Mouse (Mus musculus): ENCODE measurements at regions not wholly inside any gene's neighbourhood (a gene's known extent, or its start where the extent isn't known, plus 50 kb on each side); places are given as distances from the start of the nearest gene placed in this dataset.

DNA sequence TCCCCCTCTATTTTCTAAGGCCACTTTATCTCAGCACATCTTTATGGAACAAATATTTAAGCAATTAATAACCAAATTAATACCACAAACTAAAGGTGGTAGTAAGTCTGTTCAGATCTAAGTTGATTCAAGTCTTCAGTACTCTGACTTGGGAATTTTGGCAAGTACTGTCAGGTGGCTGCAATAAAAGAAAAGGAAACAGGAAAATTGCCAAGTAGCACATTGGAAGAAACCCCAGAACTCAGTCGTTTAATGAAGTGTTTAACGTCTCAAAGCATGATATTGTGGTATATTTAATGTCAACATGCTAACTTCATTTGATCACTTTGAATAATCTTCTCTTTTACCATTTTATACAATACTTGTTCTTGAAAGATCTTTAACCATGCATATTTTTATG is 142.2 kb downstream of the Gm11146 start:
- no peak for DNase-seq (ENCODE audit: low spot score)

DNA sequence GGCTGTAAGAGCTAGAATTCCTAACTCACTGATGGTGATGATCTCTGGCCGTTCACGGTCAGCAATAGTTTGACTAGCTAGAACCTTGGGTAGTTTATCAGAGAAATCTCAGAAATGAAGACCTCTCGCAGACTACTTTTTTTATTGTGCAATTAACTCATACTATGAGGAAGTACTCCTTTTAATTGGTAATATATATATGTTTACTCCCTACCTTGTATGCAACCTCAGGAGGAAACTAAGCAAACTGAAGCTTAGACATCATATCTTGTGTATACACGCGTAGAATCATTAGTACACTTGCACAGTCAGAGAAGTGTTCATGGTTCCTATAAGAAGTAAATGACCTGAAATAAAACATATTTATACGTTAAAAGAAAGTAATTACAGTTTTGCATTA is 157.2 kb downstream of the Gm11146 start:
- no peak for DNase-seq (ENCODE audit: low spot score)

DNA sequence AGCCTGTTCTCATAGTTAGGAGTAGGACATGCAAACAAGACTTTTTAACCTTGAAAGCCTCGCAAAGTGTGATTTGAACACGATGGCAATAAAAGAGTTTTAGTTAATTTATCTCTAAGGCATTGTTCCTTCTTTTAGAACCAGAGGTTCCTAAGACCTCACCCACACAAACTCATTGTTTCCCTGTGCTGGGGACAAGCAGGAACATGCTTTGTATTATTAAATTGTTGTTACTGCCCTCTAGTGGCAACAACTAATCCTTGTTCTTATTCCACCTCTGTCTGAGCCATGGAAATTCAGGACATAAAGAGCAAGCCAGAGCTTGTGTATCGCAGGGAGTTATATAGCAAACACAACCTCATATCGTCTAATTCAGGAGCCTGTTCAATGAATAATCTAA is 157.9 kb downstream of the Gm11146 start:
- peak; percentile 15 for DNase-seq (ENCODE audit: low spot score)

DNA sequence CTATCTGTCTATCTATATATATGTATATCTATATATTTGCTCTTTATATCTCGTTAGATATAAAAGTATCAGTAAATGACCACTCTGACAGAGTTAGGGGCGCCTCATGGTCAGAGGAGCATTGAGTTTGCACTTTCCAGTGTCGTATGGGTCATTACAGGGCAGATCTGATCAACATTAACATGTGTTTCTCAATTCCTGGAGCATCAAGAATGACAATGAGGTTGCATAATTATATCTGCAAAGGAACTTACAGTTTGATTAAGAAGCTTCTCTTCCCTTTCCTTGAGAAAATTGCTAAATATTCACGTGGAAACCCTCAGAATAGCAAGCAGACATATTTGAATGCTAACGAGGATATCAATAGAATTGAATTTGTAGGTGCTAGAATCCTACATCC is 158.6 kb downstream of the Gm11146 start:
- no peak for DNase-seq (ENCODE audit: low spot score)

DNA sequence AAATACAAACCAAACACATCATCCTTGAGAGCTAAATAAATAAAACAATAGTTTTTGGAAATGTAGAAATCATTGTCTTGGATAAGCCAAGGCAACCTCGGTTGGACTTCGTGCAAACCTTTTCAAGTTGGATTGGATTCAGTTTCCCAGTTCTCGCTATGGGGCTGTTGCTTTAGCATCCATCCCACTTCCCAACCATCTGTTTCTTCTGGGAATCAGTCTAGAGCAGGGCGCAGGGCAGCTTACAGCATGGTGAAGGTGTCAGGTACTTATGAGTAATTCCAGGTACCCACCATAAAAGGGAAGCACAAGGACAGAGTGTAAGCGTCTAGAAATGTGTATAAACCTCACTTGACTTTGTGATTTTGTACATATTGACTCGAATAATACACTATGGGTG is 159.0 kb downstream of the Gm11146 start:
- no peak for DNase-seq (ENCODE audit: low spot score)

DNA sequence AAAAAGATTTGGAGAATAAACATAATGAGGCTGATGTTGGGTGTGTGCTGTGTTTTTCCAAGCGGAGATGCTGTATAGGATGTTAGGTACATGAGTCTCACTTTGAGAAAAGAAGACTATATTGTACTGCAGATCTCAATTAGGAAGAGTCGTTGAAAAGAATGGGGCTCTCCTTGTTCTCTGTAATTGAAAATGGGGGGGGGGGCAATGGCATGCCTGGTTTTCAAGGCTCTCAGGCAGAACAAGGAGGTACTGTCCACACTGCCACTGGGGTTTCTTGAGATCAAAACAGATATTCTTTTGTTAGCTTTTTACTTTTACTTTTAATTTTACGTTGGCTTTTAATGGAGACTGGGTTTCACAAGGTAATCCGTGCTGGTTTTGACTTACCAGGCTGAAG is 170.5 kb downstream of the Gm11146 start:
- no peak for DNase-seq (ENCODE audit: low spot score)

DNA sequence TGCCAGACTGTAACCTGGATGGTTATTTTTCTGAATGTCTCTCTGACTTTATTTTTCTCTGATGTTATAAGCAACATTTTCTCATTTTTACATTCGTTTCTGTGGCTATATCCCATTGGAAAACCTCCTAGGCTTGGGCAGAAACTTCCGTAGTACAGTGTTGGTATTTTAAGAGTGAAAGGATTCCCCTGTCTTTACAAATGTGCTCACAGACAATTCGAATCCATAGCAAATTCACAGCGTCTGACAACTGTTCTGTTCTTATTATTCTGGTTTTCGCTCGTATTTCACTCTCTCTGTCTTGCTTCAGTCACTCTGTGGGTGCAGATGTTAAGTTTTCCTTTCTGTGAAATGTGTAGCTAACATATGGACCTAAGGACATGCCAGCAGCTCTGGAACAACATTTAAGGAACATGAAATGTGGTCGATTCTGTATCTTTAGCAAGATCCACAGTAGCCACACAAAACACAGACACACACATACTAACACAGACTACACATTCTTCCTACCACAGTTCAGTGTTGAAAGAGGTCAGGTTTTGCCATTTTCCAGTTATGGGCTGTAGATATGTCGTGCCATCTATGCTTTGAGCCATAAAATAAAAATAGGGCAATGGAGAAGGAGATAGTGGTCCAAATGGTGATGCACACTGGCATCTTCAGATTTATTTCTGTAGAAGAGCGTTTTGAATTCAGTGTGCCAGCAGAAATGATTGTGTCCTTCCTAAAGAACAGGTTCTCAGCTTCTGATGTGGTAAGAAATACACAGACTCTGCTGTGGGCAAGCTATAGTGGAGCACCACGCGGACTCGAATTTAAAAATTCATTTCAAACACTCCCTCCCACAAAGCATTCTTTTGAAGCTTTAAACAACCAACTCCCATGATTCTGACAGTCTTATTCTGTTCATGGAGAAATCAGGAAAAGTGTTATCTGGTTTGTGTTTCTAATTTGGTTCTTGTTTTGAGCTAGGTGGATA is 179.2 kb downstream of the Gm11146 start:
- DNase-seq (ENCODE audit: low spot score): no peak

DNA sequence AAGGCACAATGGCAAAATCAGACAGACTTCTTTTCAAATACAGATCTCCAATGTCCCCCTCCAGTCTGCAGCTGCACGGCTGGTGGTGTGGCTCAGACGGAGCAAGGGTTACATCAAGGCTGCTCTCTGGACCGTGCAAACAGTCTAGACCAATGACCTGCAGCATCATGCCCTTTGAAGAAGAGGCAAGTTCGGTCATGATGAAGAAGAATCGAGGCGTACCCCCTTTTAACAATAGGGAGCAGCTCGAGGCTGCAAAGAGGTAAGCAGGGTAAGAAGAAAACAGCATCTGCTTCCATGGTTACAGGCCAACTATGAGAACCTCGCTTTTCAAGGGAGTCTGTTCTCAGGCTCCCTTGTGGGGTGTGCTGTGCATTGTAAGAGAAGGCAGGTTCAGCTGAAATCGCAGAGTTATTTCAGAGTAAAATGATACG is 180.3 kb downstream of the Gm11146 start:
- DNase-seq (ENCODE audit: low spot score): no peak

DNA sequence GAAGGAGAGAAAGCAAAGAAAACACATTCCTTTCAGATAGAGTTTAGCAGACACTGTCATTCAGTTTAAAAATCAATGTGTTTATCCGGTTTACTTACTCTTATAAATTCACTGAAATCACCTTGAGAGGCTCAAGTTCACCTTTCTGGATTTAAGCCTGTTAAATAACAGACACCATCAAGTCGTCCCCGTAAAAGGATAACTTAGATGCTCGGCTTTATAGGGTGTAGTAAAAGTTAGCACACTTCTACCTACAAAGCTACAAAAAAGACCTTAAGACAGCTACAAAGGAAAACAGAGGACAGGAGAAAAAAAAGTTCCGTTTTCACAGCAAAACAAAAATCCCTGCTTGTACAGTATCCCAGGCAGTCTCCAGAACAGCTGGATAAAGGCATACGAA is 180.9 kb downstream of the Gm11146 start:
- no peak for DNase-seq (ENCODE audit: low spot score)

DNA sequence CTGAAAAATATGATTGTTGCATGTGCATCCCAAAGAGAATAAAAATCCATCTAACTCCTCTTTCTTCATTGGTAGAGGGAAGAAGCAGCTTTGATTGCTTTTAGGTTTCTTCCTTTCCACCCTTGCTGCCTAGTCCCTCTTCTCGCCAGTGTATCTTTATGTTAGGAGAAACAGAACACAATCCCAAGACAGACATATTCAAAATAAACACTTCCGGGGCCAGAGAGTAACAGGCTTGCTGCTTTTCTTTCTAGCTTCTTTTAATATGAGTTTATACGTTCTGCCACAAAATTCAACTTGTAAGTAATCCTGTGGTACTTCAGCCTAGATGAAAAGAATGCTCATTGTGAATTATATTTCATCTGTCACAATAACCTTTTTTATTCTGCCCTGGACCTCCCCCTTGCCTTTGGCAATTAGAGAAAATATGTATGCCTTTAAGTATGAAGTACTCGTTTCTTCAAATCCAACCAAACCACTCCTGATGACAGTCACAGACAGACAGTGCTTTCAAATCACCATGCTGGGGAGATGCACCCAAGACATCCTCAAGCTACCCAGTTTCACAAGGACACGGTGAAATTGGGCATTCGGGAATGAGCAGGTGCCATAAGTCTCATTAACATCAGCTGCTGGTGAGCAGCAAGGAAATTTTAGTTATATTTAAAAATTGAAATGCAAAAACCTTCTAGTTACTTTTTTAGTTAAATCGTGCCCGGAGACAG is 181.6 kb downstream of the Gm11146 start:
- DNase-seq (ENCODE audit: low spot score): no peak

DNA sequence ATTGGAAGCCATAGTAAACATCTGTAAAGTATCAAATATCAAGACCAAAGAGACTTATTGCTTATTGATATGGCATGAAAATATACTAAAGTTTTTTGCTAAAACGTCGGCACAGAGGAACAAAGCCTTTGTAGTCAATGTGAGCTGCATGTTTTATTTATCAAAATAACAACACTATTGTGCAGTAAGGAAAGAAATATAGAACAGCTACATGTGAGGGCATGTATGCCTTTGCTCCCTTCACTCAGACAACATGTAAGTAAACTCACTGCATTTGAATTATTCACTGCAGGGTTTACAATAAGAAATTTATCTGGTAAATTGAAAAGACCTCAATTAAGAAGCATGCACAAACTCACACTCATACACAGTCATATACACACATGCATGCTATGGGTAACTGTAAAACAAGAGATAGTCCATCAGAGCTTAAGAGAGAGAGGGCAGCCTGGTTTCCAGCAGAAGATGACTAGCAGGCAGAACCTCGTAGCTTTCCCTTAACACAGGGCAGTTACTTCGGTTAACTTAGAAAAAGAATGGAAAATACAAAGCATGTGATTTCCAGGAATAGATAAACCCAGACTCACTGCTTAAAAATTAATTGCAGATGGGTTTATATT is 182.7 kb downstream of the Gm11146 start:
- DNase-seq (ENCODE audit: low spot score): no peak

DNA sequence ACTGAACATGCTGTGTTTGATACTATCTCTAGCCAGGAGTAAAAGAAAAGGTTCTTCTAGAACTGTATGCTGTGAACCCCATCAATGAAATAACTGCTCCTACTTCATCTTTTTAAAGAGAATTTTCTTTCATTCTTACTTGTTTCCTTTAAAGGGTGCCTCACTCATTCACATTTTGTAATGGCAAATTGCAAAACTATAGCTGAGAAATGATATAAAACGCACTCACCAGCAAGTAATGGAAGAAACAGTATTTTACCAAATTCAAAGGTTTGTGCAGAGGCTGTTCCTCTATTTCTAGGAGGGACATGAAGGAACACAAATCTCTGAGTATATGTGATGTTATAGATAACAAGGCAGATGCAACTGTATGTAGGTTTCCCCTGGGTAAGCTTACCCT is 183.4 kb downstream of the Gm11146 start:
- DNase-seq (ENCODE audit: low spot score): no peak

DNA sequence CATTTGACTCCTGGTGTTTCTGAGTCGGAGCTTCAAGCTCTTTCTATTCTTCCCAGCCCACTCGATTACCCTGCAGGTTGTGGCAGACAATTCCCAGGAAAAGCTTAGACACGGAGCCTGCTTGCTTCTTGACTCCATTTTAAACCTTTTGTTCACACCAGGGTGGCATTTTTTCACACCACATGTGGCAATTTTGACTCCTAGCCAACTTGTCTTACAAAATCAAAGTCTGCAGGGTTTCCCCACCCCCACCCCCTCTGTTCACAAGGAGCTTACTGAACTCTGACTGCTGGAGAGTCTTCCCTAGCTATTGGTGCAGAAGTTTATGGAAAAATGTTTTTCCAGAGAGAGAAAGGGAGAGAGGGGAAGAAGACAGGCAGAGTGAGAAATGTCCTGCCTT is 184.1 kb downstream of the Gm11146 start:
- DNase-seq (ENCODE audit: low spot score): no peak

DNA sequence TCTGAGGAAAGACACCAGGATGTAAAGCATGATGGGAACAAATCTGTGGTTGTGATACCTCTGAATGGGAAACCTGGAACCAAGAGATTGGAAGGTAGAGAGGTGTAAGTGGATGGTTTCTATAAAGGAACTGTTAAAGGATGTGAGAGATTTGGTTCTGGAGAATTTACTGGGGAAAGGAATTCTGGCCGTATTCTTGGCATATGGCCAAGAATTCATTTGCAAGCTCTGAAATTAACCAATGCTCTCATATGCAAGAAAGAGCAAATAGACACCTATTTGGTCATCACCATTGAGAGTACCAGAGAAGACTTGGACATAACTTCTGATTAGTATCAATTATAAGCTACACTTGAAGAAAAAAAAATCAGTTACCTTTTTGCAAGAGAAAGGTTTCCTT is 187.3 kb downstream of the Gm11146 start:
- DNase-seq (ENCODE audit: low spot score): no peak

DNA sequence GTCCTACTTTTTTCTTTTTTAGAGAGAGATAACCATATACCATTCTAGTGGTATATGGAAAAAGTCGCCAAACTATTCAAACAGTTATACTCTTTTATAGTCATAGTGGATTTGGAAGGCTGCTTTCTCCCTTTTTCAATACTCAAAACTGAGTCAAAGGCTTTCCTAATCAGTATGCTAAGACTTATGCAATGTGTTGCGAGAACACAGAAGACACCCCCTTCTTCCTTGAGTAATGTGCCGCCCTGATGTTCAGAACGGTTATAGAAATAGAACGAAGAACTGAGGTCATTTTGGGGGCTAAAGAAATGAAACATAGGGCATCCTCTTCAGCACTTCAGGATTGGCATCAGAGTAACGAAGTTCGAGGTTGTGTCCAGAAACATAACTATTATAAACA is 192.7 kb downstream of the Gm11146 start:
- DNase-seq (ENCODE audit: low spot score): no peak

DNA sequence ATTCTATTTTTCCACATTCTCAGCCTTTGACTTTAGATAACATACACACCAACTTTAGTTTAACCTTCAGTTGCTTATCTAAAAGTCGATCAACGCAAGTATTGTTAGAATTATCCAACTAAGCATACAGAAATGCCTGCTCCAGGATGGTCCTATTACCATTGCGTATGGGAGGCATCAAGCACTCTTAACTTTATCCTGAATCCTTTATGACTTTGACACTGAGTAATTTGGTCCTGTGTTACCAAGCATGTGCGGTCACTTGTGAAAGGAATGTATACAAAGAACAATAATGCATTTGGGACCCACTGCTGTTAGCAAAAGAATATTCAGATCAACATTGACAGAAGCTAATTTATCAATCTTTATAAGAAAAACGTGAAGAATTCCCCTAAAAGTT is 194.9 kb downstream of the Gm11146 start:
- no peak for DNase-seq (ENCODE audit: low spot score)

DNA sequence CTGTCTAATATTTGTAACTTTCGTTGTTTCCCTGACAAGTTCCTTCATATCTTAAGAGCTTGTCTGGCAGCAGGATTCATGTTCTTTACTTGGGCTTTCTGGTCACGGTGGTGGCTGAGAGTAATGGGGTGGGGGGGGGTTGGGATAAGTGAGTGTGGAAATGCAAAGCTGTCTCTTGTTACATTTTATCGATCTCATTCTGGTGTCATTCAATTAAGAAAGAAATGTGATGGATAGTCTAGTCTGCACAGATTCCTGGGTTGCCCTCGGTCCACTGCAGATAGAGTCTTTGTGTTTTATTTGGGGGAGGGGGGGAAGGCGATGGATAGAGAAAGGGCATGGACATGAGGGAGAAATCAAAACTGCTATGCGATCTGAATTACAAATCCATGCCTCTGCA is 196.0 kb downstream of the Gm11146 start:
- no peak for DNase-seq (ENCODE audit: low spot score)

DNA sequence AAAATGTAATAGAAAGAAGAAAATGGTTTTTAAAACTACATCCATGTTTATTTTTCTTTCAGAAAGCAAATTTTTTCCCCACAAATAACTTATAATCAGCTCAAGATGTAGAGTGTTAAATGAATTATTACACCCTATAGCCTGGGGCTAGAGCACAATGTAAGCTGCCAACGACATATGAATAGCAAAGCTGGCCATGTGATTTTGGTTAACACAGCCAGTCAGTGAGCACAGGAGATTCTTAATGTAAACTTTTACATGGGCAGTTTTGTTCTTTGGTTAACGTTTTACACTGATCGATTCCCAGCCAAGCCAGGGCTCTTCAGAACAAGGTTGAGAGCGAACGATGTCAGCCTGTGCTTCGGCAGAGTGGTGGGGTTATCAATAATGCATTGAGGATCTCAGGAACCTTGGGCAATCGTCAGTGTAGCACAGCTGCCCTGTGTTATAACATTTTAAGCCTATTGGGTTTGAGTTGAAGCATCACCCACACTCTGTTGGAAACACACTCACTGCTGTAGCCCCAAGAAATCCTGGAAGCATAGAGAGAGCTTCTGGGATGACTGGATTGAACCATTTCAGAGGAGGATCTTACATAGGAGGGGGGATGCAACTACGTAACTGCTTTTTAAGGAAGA is 196.6 kb downstream of the Gm11146 start:
- DNase-seq (ENCODE audit: low spot score): no peak

DNA sequence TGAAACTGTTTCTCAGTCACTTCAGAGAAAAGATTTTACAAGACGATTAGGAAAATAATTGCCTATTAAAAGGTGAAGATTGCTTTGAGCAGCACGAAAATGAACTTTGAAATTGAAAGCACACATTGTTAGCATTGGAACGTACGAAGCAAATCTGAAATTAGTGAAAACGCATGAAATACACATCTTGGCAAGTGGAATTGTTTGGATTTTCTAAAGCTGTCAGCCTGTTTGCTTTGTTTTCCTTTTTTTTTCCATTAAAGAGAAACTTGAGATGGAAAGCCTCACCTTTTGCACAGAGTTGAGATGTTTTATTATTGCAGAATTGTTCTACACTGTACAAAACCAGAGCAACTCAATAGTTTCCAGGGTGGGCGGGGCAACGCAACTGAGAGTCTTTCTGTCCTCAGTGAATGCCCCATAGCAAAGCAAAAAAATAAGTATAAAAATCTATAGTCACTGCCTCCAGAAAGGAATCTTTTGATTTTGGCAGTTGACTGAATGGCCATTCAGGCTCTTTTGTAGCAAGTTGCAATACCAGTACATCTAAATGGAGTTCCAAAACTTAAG is 199.1 kb downstream of the Gm11146 start:
- DNase-seq (ENCODE audit: low spot score): no peak

DNA sequence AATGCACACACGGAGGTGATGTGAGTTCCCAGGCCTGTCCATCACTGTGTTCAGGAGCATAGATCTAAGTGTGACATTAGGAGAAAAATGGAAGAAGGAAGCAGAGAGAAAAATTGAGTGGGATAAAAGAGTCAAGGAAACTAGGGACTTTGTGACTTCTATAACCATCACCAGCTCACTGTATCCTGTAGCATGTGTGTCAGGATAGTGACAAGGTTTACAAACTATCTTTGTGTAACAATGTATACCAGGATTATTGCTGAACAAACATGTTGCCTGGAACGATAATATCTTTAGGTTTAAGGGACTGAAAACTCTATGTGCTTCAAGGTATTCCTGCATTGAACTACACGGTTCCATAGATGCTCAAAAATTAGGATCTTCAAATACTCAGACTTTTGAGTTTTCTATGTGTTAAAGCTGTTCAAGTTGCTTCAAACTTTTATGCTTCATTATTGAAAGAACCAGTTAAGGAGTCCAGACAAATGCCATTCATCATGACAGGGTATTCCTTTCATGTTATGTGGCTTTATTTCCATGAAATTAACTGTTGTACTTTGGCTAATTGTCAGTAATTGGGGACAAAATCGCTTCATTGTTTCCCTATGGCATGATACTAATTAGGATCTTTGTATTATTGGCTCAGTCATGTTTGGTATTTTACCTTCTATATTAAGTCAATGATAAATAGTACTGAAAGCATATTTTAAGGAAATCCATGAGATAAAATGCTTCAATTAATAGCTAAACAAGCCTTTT is 200.5 kb downstream of the Gm11146 start:
- DNase-seq (ENCODE audit: low spot score): no peak

DNA sequence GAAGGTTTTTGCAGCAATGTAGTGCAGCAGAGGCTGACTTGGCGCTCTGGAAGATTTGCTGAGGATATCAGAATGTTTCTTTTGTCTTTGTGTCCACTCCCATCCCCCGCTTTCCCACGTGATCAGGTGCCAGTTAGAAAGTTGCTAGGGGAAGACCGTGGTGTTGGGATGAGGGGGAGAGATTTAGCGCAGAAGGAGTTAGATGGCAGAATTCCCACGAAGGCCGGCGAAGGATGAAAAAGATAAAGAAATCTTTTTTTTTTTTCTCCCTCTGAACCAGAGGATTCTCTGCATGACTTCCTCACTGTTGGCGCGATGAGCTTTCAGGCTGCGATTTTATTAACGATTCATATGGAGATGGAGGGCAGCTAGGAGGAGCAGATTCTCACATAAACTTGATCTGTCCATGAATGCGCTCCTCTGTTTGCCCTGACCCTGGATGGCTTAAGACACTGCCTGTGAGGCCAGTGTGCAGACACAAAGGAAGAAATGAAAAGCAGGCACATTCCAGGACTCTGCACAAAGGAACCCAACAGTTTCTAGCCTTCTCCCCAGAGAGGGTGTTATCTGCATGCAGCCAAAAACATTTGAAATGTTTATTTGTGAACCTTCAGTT is 201.5 kb downstream of the Gm11146 start:
- no peak for DNase-seq (ENCODE audit: low spot score)
